Mouse (Mus musculus) lung, adult 2 months (tissue): ENCODE data around the gene Smarcc1.

ENCODE experiments used
- CTCF ChIP-seq: fragments of 200-500 bp; IDR thresholded peaks from 2 replicates; pipeline ENCODE4 v1.5.1; 2011; ENCODE audit warnings: mild to moderate bottlenecking, low read length, control low read depth; ENCODE audit not compliant: insufficient read depth
- POLR2A ChIP-seq: fragments of 200-500 bp; IDR thresholded peaks from 2 replicates; pipeline ENCODE4 v1.6.1; 2011; ENCODE audit warnings: low read depth, mild to moderate bottlenecking, control low read depth, low read length, borderline replicate concordance; ENCODE audit errors: extremely low read depth

DNA sequence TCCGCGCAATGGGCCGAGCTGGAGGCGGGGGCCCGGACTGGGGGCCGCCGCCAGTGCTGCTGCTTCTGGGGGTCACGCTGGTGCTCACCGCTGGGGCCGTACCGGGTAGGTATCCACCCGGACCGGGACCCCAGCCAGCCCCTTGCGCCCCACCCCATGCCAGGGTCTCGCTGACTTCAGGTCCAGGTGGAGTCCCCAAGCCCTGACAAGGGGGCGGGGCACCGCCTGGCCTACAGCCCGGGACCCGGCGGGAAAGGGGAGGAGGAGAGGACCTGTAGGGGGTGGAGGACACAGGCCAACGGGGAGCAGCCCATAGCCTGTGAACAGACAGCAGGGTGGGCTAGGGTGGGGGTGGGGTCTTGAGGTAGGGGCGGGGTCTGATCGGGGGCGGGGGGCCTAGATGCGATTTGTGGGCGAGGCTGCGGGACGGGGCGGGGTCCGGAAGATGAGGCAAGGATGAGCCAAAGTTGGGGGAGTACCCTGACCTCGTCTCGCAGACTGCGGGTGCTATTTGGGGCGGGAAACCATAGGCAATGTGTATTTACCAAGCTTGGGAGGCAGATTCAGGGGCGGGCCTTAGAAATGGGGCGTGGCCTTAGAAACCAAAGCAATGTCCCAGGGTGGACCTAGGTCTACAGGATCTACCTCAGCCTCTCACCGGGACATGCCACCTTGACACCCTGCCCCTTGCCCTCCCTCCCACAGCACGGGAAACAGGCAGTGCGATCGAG, 128.2 kb downstream of the Smarcc1 start:
- TF ChIP-seq POLR2A = no peak
- no peak for TF ChIP-seq CTCF
